Mouse (Mus musculus) cortical plate, adult 2 months (tissue): ENCODE data around the gene Kctd11. TPM values are rescaled to one million over a fixed set of nuclear protein-coding genes. Genes with fewer than 3 reads are reported as not detected.
A peak's percentile ranks its signal among the peaks of the same experiment; 100 is the strongest.

Experiments
- H3K27ac ChIP-seq: fragments of 200-500 bp; 2 replicates; pipeline ENCODE4 v1.5.1; 2012; ENCODE audit warnings: low read length, control low read depth, inconsistent platforms; ENCODE audit not compliant: insufficient read depth
- H3K4me1 ChIP-seq: fragments of 200-500 bp; 2 replicates; pipeline ENCODE4 v1.6.1; 2011; ENCODE audit warnings: low read length; ENCODE audit not compliant: control insufficient read depth, insufficient read depth
- H3K4me3 ChIP-seq: fragments of 200-500 bp; 2 replicates; pipeline ENCODE4 v1.5.1; 2011; ENCODE audit warnings: mild to moderate bottlenecking, low read length, control low read depth; ENCODE audit not compliant: insufficient read depth
- CTCF ChIP-seq: fragments of 200-500 bp; IDR thresholded peaks from 2 replicates; pipeline ENCODE4 v1.5.1; 2011; ENCODE audit warnings: mild to moderate bottlenecking, control low read depth, low read length; ENCODE audit not compliant: insufficient read depth; ENCODE audit errors: extremely low read depth
- POLR2A ChIP-seq: fragments of 200-500 bp; IDR thresholded peaks from 2 replicates; pipeline ENCODE4 v1.6.1; 2011; ENCODE audit warnings: mild to moderate bottlenecking, low read length, control low read depth; ENCODE audit not compliant: insufficient read depth; ENCODE audit errors: extremely low read depth
- polyA plus RNA-seq: library from polyadenylated mRNA; depleted of rRNA; stranded (reverse); fragments of >200 nt; gene quantifications from 2 replicates; pipeline ENCODE4 v1.2.3, GENCODE M21; 2012

The Kctd11 gene
- polyA plus RNA-seq, 1 experiment: 1.7 TPM

- no peak for TF ChIP-seq POLR2A
- TF ChIP-seq CTCF: no peak
- no peak overlapping the region for H3K27ac ChIP-seq
- H3K4me1 ChIP-seq: 0 out of 2 replicates have a peak, but pooled peaks cover 4% of the 10 kb centered on the region
- H3K4me3 ChIP-seq: peak overlapping the region; percentile 69
Measured at GRCm38 (mm10) chr11:69901993-69902392, 20.8 kb upstream of the Kctd11 start.

GRCm38 (mm10) chr11:69901406-69901846, 20.2 kb upstream of the Kctd11 start:
- TF ChIP-seq POLR2A: peak; percentile 67
- TF ChIP-seq CTCF: no peak
- Histone ChIP-seq H3K4me1 (0 out of 2 replicates have a peak, but pooled peaks cover 4% of the 10 kb centered on the region), H3K27ac (peak overlapping the region; percentile 81), H3K4me3 (peak overlapping the region; percentile 69)

GRCm38 (mm10) chr11:69900471-69901405, 19.5 kb upstream of the Kctd11 start, which contains the start of the genes 2810408A11Rik and Neurl4:
Gene 2810408A11Rik (minus strand): TSS chr11:69900987.
Gene Neurl4 (plus strand): TSS chr11:69901072.
- Histone ChIP-seq H3K4me3 (peak within 1 kb of the TSS; percentile 69), H3K4me1 (0 out of 2 replicates have a peak, but pooled peaks cover 4% of the 10 kb centered on the region), H3K27ac (peak within 1 kb of the TSS; percentile 81)
- TF ChIP-seq POLR2A (peak; percentile 92), CTCF (no peak)

- TF ChIP-seq CTCF (no peak), POLR2A (no peak)
- 0 out of 2 replicates have a peak, but pooled peaks cover 4% of the 10 kb centered on the region for H3K4me1 ChIP-seq
- no peak overlapping the region for H3K4me3 ChIP-seq
- no peak overlapping the region for H3K27ac ChIP-seq
Measured at GRCm38 (mm10) chr11:69899870-69900269, 18.7 kb upstream of the Kctd11 start.

GRCm38 (mm10) chr11:69895291-69895690, 14.1 kb upstream of the Kctd11 start, which contains the start of gene Acap1:
Gene Acap1 (minus strand): TSS chr11:69895539.
- H3K27ac ChIP-seq: no peak within 1 kb of the TSS
- H3K4me3 ChIP-seq: no peak within 1 kb of the TSS
- TF ChIP-seq POLR2A: no peak
- TF ChIP-seq CTCF: no peak
- no peaks in the 10 kb centered on the region for H3K4me1 ChIP-seq

- no peaks in the 10 kb centered on the region for H3K4me1 ChIP-seq
- no peak for TF ChIP-seq CTCF
- H3K27ac ChIP-seq: no peak overlapping the region
- H3K4me3 ChIP-seq: no peak overlapping the region
Measured at GRCm38 (mm10) chr11:69894671-69895070, 13.5 kb upstream of the Kctd11 start.

GRCm38 (mm10) chr11:69891482-69891881, 10.3 kb upstream of the Kctd11 start:
- no peak overlapping the region for H3K27ac ChIP-seq
- no peak for TF ChIP-seq CTCF
- no peak for TF ChIP-seq POLR2A
- no peaks in the 10 kb centered on the region for H3K4me1 ChIP-seq
- no peak overlapping the region for H3K4me3 ChIP-seq

- Histone ChIP-seq H3K27ac (no peak overlapping the region), H3K4me1 (no peaks in the 10 kb centered on the region), H3K4me3 (no peak overlapping the region)
- TF ChIP-seq CTCF: no peak
- TF ChIP-seq POLR2A: no peak
Measured at GRCm38 (mm10) chr11:69886907-69887635, 5.9 kb upstream of the Kctd11 start.

- Histone ChIP-seq H3K27ac (no peak overlapping the region), H3K4me3 (no peak overlapping the region), H3K4me1 (no peaks in the 10 kb centered on the region)
- no peak for TF ChIP-seq POLR2A
- no peak for TF ChIP-seq CTCF
Measured at GRCm38 (mm10) chr11:69884663-69885062, 3.5 kb upstream of the Kctd11 start.
